Mouse (Mus musculus) monocyte, adult 59 days (primary cell): ENCODE results near the gene Tgfb1. TPM values are rescaled to one million over a fixed set of nuclear protein-coding genes. Genes with fewer than 3 reads are reported as not detected.

Experiments
- total RNA-seq, 2 experiments: library from RNA; stranded (reverse); gene quantifications; one replicate each; pipeline ENCODE4 v1.2.4; 2023

Gene Tgfb1
- total RNA-seq, result 100 to 1,000 TPM; 817 to 823 TPM

GRCm38 (mm10) chr7:25686680-25687531 is at the start of gene Tgfb1:
TSS of gene Tgfb1 (plus strand) at chr7:25687002.

GRCm38 (mm10) chr7:25658657-25659472 is 27.9 kb upstream of the Tgfb1 start, which contains the start of the genes Bckdha and Exosc5:
TSS of gene Bckdha (minus strand) at chr7:25658981.
TSS of gene Exosc5 (plus strand) at chr7:25659164.

GRCm38 (mm10) chr7:25674719-25675300 is 12.0 kb upstream of the Tgfb1 start, which contains the start of gene Tmem91:
TSS of gene Tmem91 (minus strand) at chr7:25675166.

GRCm38 (mm10) chr7:25680514-25681258 is 6.1 kb upstream of the Tgfb1 start, which contains the start of gene B9d2:
TSS of gene B9d2 (plus strand) at chr7:25680780.

GRCm38 (mm10) chr7:25718788-25719417 is 32.1 kb downstream of the Tgfb1 start, which contains the start of gene Ccdc97:
TSS of gene Ccdc97 (minus strand) at chr7:25719088.

Other genes starting within 250 kb of the Tgfb1 start
- 100 to 1,000 TPM; 337 to 343 TPM for gene Ceacam1, start 209.4 kb upstream of the Tgfb1 start, total RNA-seq
- 10 to 100 TPM; 26.7 to 44.0 TPM for gene Ceacam2, start 147.1 kb upstream of the Tgfb1 start, total RNA-seq
- not detected for gene Erich4, start 71.1 kb upstream of the Tgfb1 start, total RNA-seq
- gene Dmac2, start 67.6 kb upstream of the Tgfb1 start, total RNA-seq, result 10 to 100 TPM; 40.2 to 41.1 TPM
- 10 to 100 TPM; 26.8 to 28.9 TPM for gene B3gnt8, start 60.3 kb upstream of the Tgfb1 start, total RNA-seq
- 10 to 100 TPM; 60.3 to 69.9 TPM for gene Bckdha, start 28.0 kb upstream of the Tgfb1 start, total RNA-seq
- gene Exosc5, start 27.8 kb upstream of the Tgfb1 start, total RNA-seq, result 10 to 100 TPM; 45.7 to 46.0 TPM
- not detected for gene Tmem91, start 11.8 kb upstream of the Tgfb1 start, total RNA-seq
- 10 to 100 TPM; 49.8 to 58.0 TPM for gene B9d2, start 6.2 kb upstream of the Tgfb1 start, total RNA-seq
- 100 to 1,000 TPM; 102 to 110 TPM for gene Ccdc97, start 32.1 kb downstream of the Tgfb1 start, total RNA-seq
- 100 to 1,000 TPM; 208 to 211 TPM for gene Hnrnpul1, start 67.8 kb downstream of the Tgfb1 start, total RNA-seq
- 100 to 1,000 TPM; 341 to 348 TPM for gene Axl, start 101.7 kb downstream of the Tgfb1 start, total RNA-seq
- gene Cyp2s1, start 129.9 kb downstream of the Tgfb1 start, total RNA-seq, result 1 to 10 TPM in 1 of 2 experiments, under 1 TPM in 1; 0.29 to 1.0 TPM
- not detected for gene Cyp2b10, start 210.6 kb downstream of the Tgfb1 start, total RNA-seq